Mouse (Mus musculus) frontal cortex, postnatal 10 days (tissue): ENCODE measurements around the gene Fkbp9.

Source experiments
- DNase-seq, 2 experiments: peaks; one replicate each; pipeline ENCODE4 v3.0.0; 2022; ENCODE audit warnings: low spot score in 2 of 2, mixed read lengths in 1 of 2

Gene Fkbp9

GRCm38 (mm10) chr6:56905486-56905885, 73.6 kb downstream of the Fkbp9 start:
- DNase-seq, result no peak

GRCm38 (mm10) chr6:56906121-56906846, 74.4 kb downstream of the Fkbp9 start:
- no peak for DNase-seq

- no peak for DNase-seq
These were observed 76.1 kb downstream of the Fkbp9 start for GRCm38 (mm10) chr6:56907973-56908372.

- no peak for DNase-seq
These were observed 76.5 kb downstream of the Fkbp9 start for GRCm38 (mm10) chr6:56908397-56908796.

GRCm38 (mm10) chr6:56908912-56909311, 77.1 kb downstream of the Fkbp9 start:
- DNase-seq, result peak in 1 of 2 experiments; percentile 51

GRCm38 (mm10) chr6:56910910-56911309, 79.1 kb downstream of the Fkbp9 start:
- no peak for DNase-seq

GRCm38 (mm10) chr6:56913092-56913858, 81.4 kb downstream of the Fkbp9 start:
- no peak for DNase-seq

GRCm38 (mm10) chr6:56916279-56916678, 84.4 kb downstream of the Fkbp9 start:
- no peak for DNase-seq

- no peak for DNase-seq
These were observed 85.9 kb downstream of the Fkbp9 start for GRCm38 (mm10) chr6:56917578-56918368.

- DNase-seq, result no peak
These were observed 87.6 kb downstream of the Fkbp9 start for GRCm38 (mm10) chr6:56919330-56920044.

- DNase-seq, result no peak
These were observed 88.6 kb downstream of the Fkbp9 start for GRCm38 (mm10) chr6:56920222-56921092.

- no peak for DNase-seq
These were observed 91.5 kb downstream of the Fkbp9 start for GRCm38 (mm10) chr6:56923331-56923725.

- peak; percentile 91 to 92 for DNase-seq
These were observed 92.2 kb downstream of the Fkbp9 start, which contains the start of the genes Nt5c3 and Vmn1r4 for GRCm38 (mm10) chr6:56923726-56924707. Gene Nt5c3 (minus strand): TSS chr6:56923932. Gene Vmn1r4 (plus strand): TSS chr6:56924015.
